Mouse (Mus musculus): Measurements from ENCODE around the gene Elp4.

Elp4 gene

GRCm38 (mm10) chr2:105715409-105716115, 188.8 kb downstream of the Elp4 start:
- DNase-seq, result no peak

GRCm38 (mm10) chr2:105710511-105710910, 193.9 kb downstream of the Elp4 start:
- no peak for DNase-seq

- DNase-seq, result no peak
These were observed 195.2 kb downstream of the Elp4 start for GRCm38 (mm10) chr2:105709126-105709525.

- DNase-seq, result no peak
These were observed 199.0 kb downstream of the Elp4 start for GRCm38 (mm10) chr2:105705320-105705719.

- no peak for DNase-seq
These were observed 201.8 kb downstream of the Elp4 start for GRCm38 (mm10) chr2:105702586-105702985.

GRCm38 (mm10) chr2:105701781-105702180, 202.6 kb downstream of the Elp4 start:
- DNase-seq, result no peak

GRCm38 (mm10) chr2:105698631-105699030, 205.7 kb downstream of the Elp4 start:
- no peak for DNase-seq

- no peak for DNase-seq
These were observed 206.6 kb downstream of the Elp4 start for GRCm38 (mm10) chr2:105697741-105698140.

GRCm38 (mm10) chr2:105691296-105691695, 213.1 kb downstream of the Elp4 start:
- no peak for DNase-seq

- DNase-seq, result no peak
These were observed 214.4 kb downstream of the Elp4 start for GRCm38 (mm10) chr2:105689771-105690639.

- no peak for DNase-seq
These were observed 215.0 kb downstream of the Elp4 start for GRCm38 (mm10) chr2:105689304-105689770.

- DNase-seq, result no peak
These were observed 215.7 kb downstream of the Elp4 start for GRCm38 (mm10) chr2:105688436-105689303.

GRCm38 (mm10) chr2:105688011-105688410, 216.4 kb downstream of the Elp4 start:
- no peak for DNase-seq

- DNase-seq, result no peak
These were observed 216.9 kb downstream of the Elp4 start for GRCm38 (mm10) chr2:105687317-105687991.

- DNase-seq, result no peak
These were observed 217.7 kb downstream of the Elp4 start for GRCm38 (mm10) chr2:105686363-105687316.

GRCm38 (mm10) chr2:105685651-105686050, 218.7 kb downstream of the Elp4 start:
- DNase-seq, result no peak

GRCm38 (mm10) chr2:105684991-105685650, 219.2 kb downstream of the Elp4 start:
- no peak for DNase-seq

GRCm38 (mm10) chr2:105683771-105684410, 220.5 kb downstream of the Elp4 start:
- no peak for DNase-seq

- DNase-seq, result no peak
These were observed 221.6 kb downstream of the Elp4 start for GRCm38 (mm10) chr2:105682634-105683351.

Measured in kidney, postnatal 14 days (tissue).